Mouse (Mus musculus) layer of hippocampus, adult 18-20 months (tissue): ENCODE measurements around the gene Ank2. TPM values are rescaled to one million over a fixed set of nuclear protein-coding genes. Genes with fewer than 3 reads are reported as not detected.
"Not testable (repeated sequence)": the region's sequence is repeated elsewhere in the genome, so short reads cannot be mapped to it uniquely, and the experiment has no call there.

Experiments used
- DNase-seq, 2 experiments: peaks; one replicate each; pipeline ENCODE4 v3.0.0; 2022; ENCODE audit warnings: low spot score in 2 of 2
- total RNA-seq, 2 experiments: library from RNA; stranded (reverse); gene quantifications; 2 replicates each; pipeline ENCODE4 v1.2.3; 2021

Gene Ank2
- total RNA-seq, 2 experiments from 2014 or later = 699 to 719 TPM

GRCm38 (mm10) chr3:127428527-127428926 is 70.6 kb downstream of the Ank2 start:
- DNase-seq = no peak

GRCm38 (mm10) chr3:127416950-127417349 is 82.2 kb downstream of the Ank2 start:
- no peak for DNase-seq

GRCm38 (mm10) chr3:127414438-127414837 is 84.7 kb downstream of the Ank2 start:
- no peak for DNase-seq

GRCm38 (mm10) chr3:127408684-127409550 is 90.2 kb downstream of the Ank2 start:
- DNase-seq = peak; percentile 82 to 92

GRCm38 (mm10) chr3:127407868-127408574 is 91.1 kb downstream of the Ank2 start:
- DNase-seq = no peak

- no peak for DNase-seq
Observed at GRCm38 (mm10) chr3:127406883-127407282, 92.3 kb downstream of the Ank2 start.

- DNase-seq = no peak
Observed at GRCm38 (mm10) chr3:127404371-127404770, 94.8 kb downstream of the Ank2 start.

- DNase-seq = no peak
Observed at GRCm38 (mm10) chr3:127400976-127401375, 98.2 kb downstream of the Ank2 start.

- not testable (repeated sequence) for DNase-seq
Observed at GRCm38 (mm10) chr3:127400468-127400867, 98.7 kb downstream of the Ank2 start.

GRCm38 (mm10) chr3:127397774-127398173 is 101.4 kb downstream of the Ank2 start:
- no peak for DNase-seq

- peak in 1 of 2 experiments; percentile 44 for DNase-seq
Observed at GRCm38 (mm10) chr3:127395202-127395601, 103.9 kb downstream of the Ank2 start.

GRCm38 (mm10) chr3:127387016-127387517 is 112.1 kb downstream of the Ank2 start:
- DNase-seq = no peak

- no peak for DNase-seq
Observed at GRCm38 (mm10) chr3:127383231-127383630, 115.9 kb downstream of the Ank2 start.

- DNase-seq = peak; percentile 21 to 66
Observed at GRCm38 (mm10) chr3:127376901-127377460, 122.2 kb downstream of the Ank2 start.

GRCm38 (mm10) chr3:127375956-127376660 is 123.0 kb downstream of the Ank2 start:
- no peak for DNase-seq

- no peak for DNase-seq
Observed at GRCm38 (mm10) chr3:127374190-127374710, 124.9 kb downstream of the Ank2 start.

- no peak for DNase-seq
Observed at GRCm38 (mm10) chr3:127371774-127372173, 127.4 kb downstream of the Ank2 start.

- DNase-seq = peak in 1 of 2 experiments; percentile 39
Observed at GRCm38 (mm10) chr3:127369529-127369928, 129.6 kb downstream of the Ank2 start.

- DNase-seq = no peak
Observed at GRCm38 (mm10) chr3:127367450-127367849, 131.7 kb downstream of the Ank2 start.

GRCm38 (mm10) chr3:127363512-127363911 is 135.6 kb downstream of the Ank2 start:
- DNase-seq = peak in 1 of 2 experiments; percentile 38
